Mouse (Mus musculus) heart, embryonic 13.5 days (tissue): Measurements from ENCODE around the gene Ccdc124. TPM values are rescaled to one million over a fixed set of nuclear protein-coding genes. Genes with fewer than 3 reads are reported as not detected.

Experiments used
- ATAC-seq: fragments of 200-750 bp; cut with Nextera tagmentation; 2 replicates; pipeline ENCODE4 v1.8.0; 2017; ENCODE audit warnings: moderate TSS enrichment; ENCODE audit not compliant: insufficient number of reproducible peaks, low FRiP score, low TSS enrichment; ENCODE audit errors: extremely low read depth
- H3K27ac ChIP-seq: fragments of 300-500 bp; sonication (generic); replicated peaks from 2 replicates; pipeline ENCODE4 v1.5.1; 2015; ENCODE audit warnings: moderate library complexity, mild to moderate bottlenecking, inconsistent platforms
- H3K27me3 ChIP-seq: fragments of 300-500 bp; sonication (generic); replicated peaks from 2 replicates; pipeline ENCODE4 v1.6.1; 2015; ENCODE audit warnings: mild to moderate bottlenecking, inconsistent platforms
- H3K36me3 ChIP-seq: fragments of 300-500 bp; sonication (generic); 2 replicates; pipeline ENCODE4 v1.6.1; 2015; ENCODE audit warnings: mild to moderate bottlenecking, inconsistent platforms
- H3K4me1 ChIP-seq: fragments of 300-500 bp; sonication (generic); 2 replicates; pipeline ENCODE4 v1.6.1; 2015; ENCODE audit warnings: inconsistent platforms
- H3K4me2 ChIP-seq: fragments of 300-500 bp; sonication (generic); 2 replicates; pipeline ENCODE4 v1.6.1; 2015; ENCODE audit warnings: inconsistent platforms, mild to moderate bottlenecking, moderate library complexity
- H3K4me3 ChIP-seq: fragments of 300-500 bp; sonication (generic); 2 replicates; pipeline ENCODE4 v1.5.1; 2015; ENCODE audit warnings: moderate library complexity, mild to moderate bottlenecking, inconsistent platforms
- H3K9ac ChIP-seq: fragments of 300-500 bp; sonication (generic); 2 replicates; pipeline ENCODE4 v1.6.1; 2015; ENCODE audit warnings: inconsistent platforms, mild to moderate bottlenecking, moderate library complexity
- H3K9me3 ChIP-seq: fragments of 300-500 bp; sonication (generic); 2 replicates; pipeline ENCODE4 v1.6.1; 2016; ENCODE audit warnings: inconsistent platforms
- WGBS: fragments of 180-500 bp; shearing (Covaris S2); methylation state at CpG from one replicate; pipeline ENCODE4 v1.1.7; 2015; ENCODE audit warnings: mixed read lengths; 5-methylcytosine and 5-hydroxymethylcytosine counted together
- polyA plus RNA-seq: library from polyadenylated mRNA; unstranded; fragments of >200 nt; fragmentation: Nextera tagmentation; extraction: Ambion mirVana; gene quantifications from 2 replicates; pipeline ENCODE4 v1.2.1, GENCODE M21; 2015

Ccdc124 gene
- polyA plus RNA-seq, 1 experiment from 2014 or later, result 89.0 TPM

- Histone ChIP-seq H3K9ac (peak overlapping the region; percentile 17), H3K36me3 (no peaks in the 10 kb centered on the region), H3K4me3 (no peak overlapping the region), H3K27me3 (0 out of 2 replicates have a peak, but pooled peaks cover 11% of the 10 kb centered on the region), H3K4me2 (no peak overlapping the region), H3K9me3 (no peaks in the 10 kb centered on the region), H3K4me1 (peaks cover 12% of the 10 kb centered on the region), H3K27ac (peak overlapping the region; percentile 16)
- ATAC-seq, result no peak
- WGBS, result 16% methylated on average over 11 of the region's 11 CpGs
Measured at GRCm38 (mm10) chr8:70880546-70880945, 6.8 kb upstream of the Ccdc124 start.

DNA sequence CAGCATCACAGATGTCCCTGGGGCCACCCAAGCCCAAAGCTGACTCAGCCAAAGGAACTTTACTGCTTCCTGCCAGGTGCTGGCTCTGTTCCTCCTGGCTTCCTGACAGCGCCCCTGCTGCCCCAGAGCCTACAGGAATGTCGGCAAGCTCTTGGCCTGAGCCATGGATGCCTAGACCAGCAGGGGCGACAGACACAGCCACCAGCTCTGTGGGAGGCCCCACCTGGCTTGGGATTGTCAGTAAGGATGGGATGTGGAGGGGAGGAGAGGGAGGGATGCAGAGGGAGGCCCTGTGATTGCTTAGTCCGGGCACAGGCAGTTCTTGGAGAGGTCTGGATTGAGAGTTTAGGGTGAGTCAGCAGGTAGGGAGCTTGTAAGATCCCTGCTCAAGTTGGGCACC is 6.4 kb upstream of the Ccdc124 start:
- no peaks in the 10 kb centered on the region for H3K9me3 ChIP-seq
- peak overlapping the region; percentile 17; the same call in 1 of the 2 replicates for H3K9ac ChIP-seq
- WGBS, result 4% methylated on average over 4 of the region's 4 CpGs
- no peak overlapping the region for H3K4me2 ChIP-seq
- ATAC-seq, result no peak
- H3K27me3 ChIP-seq, result peaks cover 9% of the 10 kb centered on the region; the same call in 1 of the 2 replicates
- no peaks in the 10 kb centered on the region for H3K36me3 ChIP-seq
- peak overlapping the region; percentile 16 for H3K27ac ChIP-seq
- H3K4me1 ChIP-seq, result peaks cover 12% of the 10 kb centered on the region
- H3K4me3 ChIP-seq, result no peak overlapping the region

GRCm38 (mm10) chr8:70879500-70879899 is 5.8 kb upstream of the Ccdc124 start:
- 50% methylated on average over 4 of the region's 4 CpGs for WGBS
- H3K4me2 ChIP-seq, result no peak overlapping the region
- H3K27me3 ChIP-seq, result peaks cover 9% of the 10 kb centered on the region; the same call in 1 of the 2 replicates
- H3K9ac ChIP-seq, result no peak overlapping the region
- ATAC-seq, result no peak
- H3K36me3 ChIP-seq, result no peaks in the 10 kb centered on the region
- H3K9me3 ChIP-seq, result no peaks in the 10 kb centered on the region
- peaks cover 12% of the 10 kb centered on the region for H3K4me1 ChIP-seq
- no peak overlapping the region for H3K27ac ChIP-seq
- H3K4me3 ChIP-seq, result no peak overlapping the region

DNA sequence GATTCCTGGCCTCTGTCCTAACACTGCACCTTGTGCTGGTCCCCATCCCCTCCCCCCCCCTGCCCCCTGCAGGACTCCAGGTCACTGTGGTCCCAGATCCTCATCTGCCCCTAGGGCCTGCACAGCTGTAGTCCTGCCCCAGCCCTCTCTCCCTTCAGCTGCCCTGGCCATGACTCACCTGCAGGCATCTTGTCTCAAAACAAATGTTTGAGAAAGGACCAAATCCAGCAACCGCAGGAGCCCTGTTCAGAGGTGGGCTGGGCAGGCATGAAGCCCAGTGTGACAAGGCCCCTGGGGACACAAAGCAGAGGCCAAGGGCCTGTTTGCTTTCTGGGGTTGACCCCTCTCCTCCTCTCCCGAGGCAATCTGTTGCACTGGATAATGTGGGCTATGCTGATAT is 4.4 kb upstream of the Ccdc124 start:
- Histone ChIP-seq H3K4me2 (no peak overlapping the region), H3K9me3 (no peaks in the 10 kb centered on the region), H3K9ac (no peak overlapping the region), H3K4me1 (peaks cover 12% of the 10 kb centered on the region), H3K27ac (no peak overlapping the region), H3K36me3 (no peaks in the 10 kb centered on the region), H3K27me3 (peaks cover 6% of the 10 kb centered on the region; the same call in 1 of the 2 replicates), H3K4me3 (no peak overlapping the region)
- WGBS, result 33% methylated on average over 2 of the region's 2 CpGs
- no peak for ATAC-seq

DNA sequence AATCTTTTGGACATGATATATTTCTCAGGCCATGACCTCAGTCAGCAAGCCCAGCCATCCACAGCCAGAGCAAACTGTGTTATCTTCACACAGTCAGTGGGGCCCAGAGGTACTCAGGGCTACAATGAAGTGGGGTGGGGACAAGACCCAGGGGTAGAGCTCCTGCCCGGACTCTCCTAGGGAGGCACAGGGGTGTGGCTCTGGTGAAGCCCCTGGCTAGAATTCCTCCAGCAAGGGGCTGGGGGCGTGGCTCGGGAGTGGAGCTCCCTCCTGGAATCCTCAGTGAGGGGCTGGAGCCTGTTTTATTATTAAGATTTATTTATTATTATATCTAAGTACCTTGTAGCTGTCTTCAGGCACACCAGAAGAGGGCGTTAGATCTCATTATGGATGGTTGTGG is 2.6 kb upstream of the Ccdc124 start:
- H3K4me2 ChIP-seq, result no peak overlapping the region
- H3K4me3 ChIP-seq, result no peak overlapping the region
- WGBS, result 41% methylated on average over 4 of the region's 4 CpGs
- peaks cover 6% of the 10 kb centered on the region; the same call in 1 of the 2 replicates for H3K27me3 ChIP-seq
- no peak overlapping the region for H3K9ac ChIP-seq
- no peaks in the 10 kb centered on the region for H3K36me3 ChIP-seq
- no peak overlapping the region for H3K27ac ChIP-seq
- no peak for ATAC-seq
- H3K9me3 ChIP-seq, result no peaks in the 10 kb centered on the region
- peaks cover 24% of the 10 kb centered on the region for H3K4me1 ChIP-seq

- no peak overlapping the region for H3K4me2 ChIP-seq
- no peaks in the 10 kb centered on the region for H3K9me3 ChIP-seq
- H3K9ac ChIP-seq, result no peak overlapping the region
- 87% methylated on average over 13 of the region's 13 CpGs for WGBS
- peaks cover 22% of the 10 kb centered on the region for H3K4me1 ChIP-seq
- no peaks in the 10 kb centered on the region for H3K36me3 ChIP-seq
- H3K4me3 ChIP-seq, result no peak overlapping the region
- H3K27ac ChIP-seq, result no peak overlapping the region
- no peaks in the 10 kb centered on the region; the same call in 1 of the 2 replicates for H3K27me3 ChIP-seq
- no peak for ATAC-seq
Measured at GRCm38 (mm10) chr8:70874441-70874840, 706 bp upstream of the Ccdc124 start.

DNA sequence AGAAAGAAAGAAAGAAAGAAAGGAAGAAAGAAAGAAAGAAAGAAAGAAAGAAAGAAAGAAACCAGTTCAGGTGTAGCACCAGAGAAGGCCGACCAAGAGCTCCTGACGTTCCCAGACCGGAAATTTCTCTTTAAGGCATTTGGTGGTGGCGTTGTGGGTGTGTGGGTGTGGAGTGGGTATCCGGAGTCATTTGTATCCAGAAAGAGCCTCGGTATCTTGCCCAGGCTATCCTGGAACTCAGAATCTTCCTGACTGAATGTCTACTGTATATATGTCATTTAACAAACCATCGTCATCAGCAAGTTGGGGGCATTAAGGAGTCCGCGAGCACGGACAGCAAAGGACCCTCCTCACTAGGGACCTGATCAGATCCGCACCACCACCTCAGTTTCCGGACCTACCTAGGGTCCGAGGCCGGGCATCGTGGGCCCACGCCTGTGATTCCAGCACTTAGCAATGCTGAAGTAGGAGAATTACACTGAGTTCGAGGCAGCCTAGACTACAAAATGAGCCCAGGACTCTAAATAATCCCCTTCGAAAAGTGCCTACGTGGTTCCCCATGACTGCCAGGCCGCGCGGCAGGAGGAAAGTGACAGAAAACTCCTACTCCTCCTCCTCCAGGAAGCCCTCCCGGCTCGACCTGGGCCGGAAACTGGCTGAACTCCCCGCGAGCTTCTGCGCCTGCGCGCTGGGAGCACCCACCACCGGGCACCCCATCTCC is 932 bp downstream of the Ccdc124 start:
- H3K27me3 ChIP-seq, result no peaks in the 10 kb centered on the region; the same call in none of the 2 replicates
- 5% methylated on average over 31 of the region's 31 CpGs for WGBS
- H3K36me3 ChIP-seq, result peaks cover 9% of the 10 kb centered on the region
- peaks cover 37% of the 10 kb centered on the region for H3K4me1 ChIP-seq
- H3K4me2 ChIP-seq, result peak overlapping the region; percentile 98
- H3K4me3 ChIP-seq, result peak overlapping the region; percentile 91
- H3K9me3 ChIP-seq, result no peaks in the 10 kb centered on the region
- ATAC-seq, result no peak
- H3K27ac ChIP-seq, result peak overlapping the region; percentile 76
- peak overlapping the region; percentile 91 for H3K9ac ChIP-seq

GRCm38 (mm10) chr8:70871195-70871807 is 2.4 kb downstream of the Ccdc124 start:
- no peak overlapping the region for H3K4me3 ChIP-seq
- peak overlapping the region; percentile 39 for H3K27ac ChIP-seq
- WGBS, result 84% methylated on average over 5 of the region's 5 CpGs
- peaks cover 13% of the 10 kb centered on the region for H3K36me3 ChIP-seq
- H3K27me3 ChIP-seq, result no peaks in the 10 kb centered on the region; the same call in none of the 2 replicates
- ATAC-seq, result no peak
- H3K9ac ChIP-seq, result peak overlapping the region; percentile 37; the same call in 1 of the 2 replicates
- no peak overlapping the region for H3K4me2 ChIP-seq
- peaks cover 41% of the 10 kb centered on the region for H3K4me1 ChIP-seq
- no peaks in the 10 kb centered on the region for H3K9me3 ChIP-seq

- Histone ChIP-seq H3K4me1 (peaks cover 51% of the 10 kb centered on the region), H3K9ac (0 out of 2 replicates have a peak overlapping the region, but pooled peaks have one; percentile 63), H3K36me3 (peaks cover 13% of the 10 kb centered on the region), H3K4me3 (no peak overlapping the region), H3K9me3 (no peaks in the 10 kb centered on the region), H3K27me3 (no peaks in the 10 kb centered on the region; the same call in none of the 2 replicates), H3K27ac (no peak overlapping the region), H3K4me2 (no peak overlapping the region)
- no peak for ATAC-seq
- 43% methylated on average over 16 of the region's 16 CpGs for WGBS
Measured at GRCm38 (mm10) chr8:70869601-70870041, 4.1 kb downstream of the Ccdc124 start.

- Histone ChIP-seq H3K9me3 (no peaks in the 10 kb centered on the region), H3K9ac (0 out of 2 replicates have a peak overlapping the region, but pooled peaks have one; percentile 63), H3K4me1 (peaks cover 55% of the 10 kb centered on the region), H3K27ac (no peak overlapping the region), H3K4me2 (peak overlapping the region; percentile 51), H3K4me3 (no peak overlapping the region), H3K27me3 (peaks cover 3% of the 10 kb centered on the region), H3K36me3 (peaks cover 13% of the 10 kb centered on the region)
- ATAC-seq, result no peak
- WGBS, result 43% methylated on average over 5 of the region's 5 CpGs
Measured at GRCm38 (mm10) chr8:70869199-70869571, 4.5 kb downstream of the Ccdc124 start.

- H3K4me3 ChIP-seq, result peak overlapping the region; percentile 22; the same call in 1 of the 2 replicates
- peaks cover 61% of the 10 kb centered on the region for H3K4me1 ChIP-seq
- WGBS, result 24% methylated on average over 40 of the region's 40 CpGs
- H3K36me3 ChIP-seq, result peaks cover 13% of the 10 kb centered on the region
- H3K4me2 ChIP-seq, result peak overlapping the region; percentile 51
- H3K9me3 ChIP-seq, result no peaks in the 10 kb centered on the region
- no peak overlapping the region for H3K27ac ChIP-seq
- ATAC-seq, result no peak
- peaks cover 8% of the 10 kb centered on the region for H3K27me3 ChIP-seq
- H3K9ac ChIP-seq, result peak overlapping the region; percentile 63
Measured at GRCm38 (mm10) chr8:70868559-70869198, 5.1 kb downstream of the Ccdc124 start.
